Mouse (Mus musculus) CH12F3 (cell line): ENCODE measurements around the gene Fam8a1.

Source experiments
- in situ Hi-C: fragments of 300-500 bp; cut with MboI; formaldehyde crosslinking; loops from 2 replicates; pipeline ENCODE4 v1.14.3; 2020; ENCODE audit warnings: low sequenced_read_pairs

The Fam8a1 gene

DNA sequence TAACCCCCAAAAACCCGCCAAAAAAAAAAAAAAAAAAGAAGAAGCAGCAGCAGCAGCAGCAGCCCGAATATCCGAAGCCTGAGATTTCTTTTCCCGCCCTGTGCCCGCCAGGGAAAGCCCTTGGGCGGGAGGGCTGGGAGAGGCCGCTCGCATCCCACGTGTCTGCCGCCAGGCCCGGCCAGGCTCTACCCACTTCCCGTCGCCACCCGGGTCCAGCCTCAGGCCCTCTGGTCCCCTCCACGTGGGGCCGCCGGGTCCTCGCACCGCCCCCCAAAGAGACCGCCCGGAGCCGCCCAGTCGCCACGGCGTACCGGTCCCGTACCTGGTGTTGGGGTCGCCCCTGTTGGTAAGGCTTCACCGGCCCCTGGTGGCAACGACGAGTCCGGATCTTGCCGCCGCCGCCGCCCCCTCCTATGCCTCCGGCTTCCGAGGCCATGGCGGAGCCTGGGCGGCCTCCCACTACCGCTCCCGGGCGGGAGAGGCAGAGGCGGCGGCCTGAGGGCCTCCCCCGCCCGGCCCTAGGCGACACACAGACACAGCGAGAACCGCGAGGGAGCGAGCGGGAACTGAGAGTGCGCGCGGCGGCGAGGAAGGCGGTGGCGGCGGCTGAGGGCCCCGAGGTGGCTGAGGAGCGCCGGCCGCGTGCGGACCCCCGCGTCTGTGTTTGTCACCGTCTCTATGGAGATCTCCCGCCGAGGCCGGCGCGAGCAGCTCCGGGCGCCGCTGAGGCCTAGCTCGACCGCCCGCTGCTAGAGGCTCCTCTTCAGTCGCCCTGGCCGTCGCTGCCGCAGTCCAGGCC lies 57.9 kb downstream of the Fam8a1 start:
- in situ Hi-C loops = no loop called here
